Mouse (Mus musculus) hindbrain, embryonic 16.5 days (tissue): ENCODE data around the gene Pafah2. TPM values are rescaled to one million over a fixed set of nuclear protein-coding genes. Genes with fewer than 3 reads are reported as not detected.
A peak's percentile ranks its signal among the peaks of the same experiment; 100 is the strongest.
"Not testable (repeated sequence)": the region's sequence is repeated elsewhere in the genome, so short reads cannot be mapped to it uniquely, and the experiment has no call there.

Experiments used
- ATAC-seq: fragments of 200-750 bp; cut with Nextera tagmentation; 2 replicates; pipeline ENCODE4 v1.8.0; 2017; ENCODE audit warnings: moderate TSS enrichment, moderate library complexity
- H3K27ac ChIP-seq: fragments of 300-500 bp; sonication (generic); 2 replicates; pipeline ENCODE4 v1.5.1; 2014; ENCODE audit warnings: low read depth, mild to moderate bottlenecking, control low read depth, low read length, moderate library complexity
- H3K27me3 ChIP-seq: fragments of 300-500 bp; sonication (generic); replicated peaks from 2 replicates; pipeline ENCODE4 v1.6.1; 2014; ENCODE audit warnings: low read length; ENCODE audit not compliant: control insufficient read depth, insufficient read depth
- H3K36me3 ChIP-seq: fragments of 300-500 bp; sonication (generic); 2 replicates; pipeline ENCODE4 v1.6.1; 2014; ENCODE audit warnings: mild to moderate bottlenecking, low read length, moderate library complexity, mixed read lengths; ENCODE audit not compliant: control insufficient read depth, insufficient read depth
- H3K4me1 ChIP-seq: fragments of 300-500 bp; sonication (generic); 2 replicates; pipeline ENCODE4 v1.6.1; 2014; ENCODE audit warnings: low read depth, low read length; ENCODE audit not compliant: control insufficient read depth, insufficient read depth
- H3K4me2 ChIP-seq: fragments of 300-500 bp; sonication (generic); 2 replicates; pipeline ENCODE4 v1.6.1; 2014; ENCODE audit warnings: mild to moderate bottlenecking, low read length, control low read depth, moderate library complexity
- H3K4me3 ChIP-seq: fragments of 300-500 bp; sonication (generic); 2 replicates; pipeline ENCODE4 v1.5.1; 2014; ENCODE audit warnings: mild to moderate bottlenecking, low read length, control low read depth, moderate library complexity
- H3K9ac ChIP-seq: fragments of 300-500 bp; sonication (generic); 2 replicates; pipeline ENCODE4 v1.6.1; 2014; ENCODE audit warnings: low read depth, mild to moderate bottlenecking, control low read depth, low read length, moderate library complexity
- H3K9me3 ChIP-seq: fragments of 300-500 bp; sonication (generic); 2 replicates; pipeline ENCODE4 v1.6.1; 2014; ENCODE audit warnings: mild to moderate bottlenecking, low read length, moderate library complexity; ENCODE audit not compliant: control insufficient read depth
- WGBS: fragments of 180-500 bp; shearing (Covaris S2); extraction: QIAGEN DNeasy Blood & Tissue Kit; methylation state at CpG from one replicate; pipeline ENCODE4 v1.1.7; 2014; 5-methylcytosine and 5-hydroxymethylcytosine counted together
- polyA plus RNA-seq: library from polyadenylated mRNA; unstranded; fragments of >200 nt; fragmentation: Nextera tagmentation; extraction: Ambion mirVana; gene quantifications from 2 replicates; pipeline ENCODE4 v1.2.1, GENCODE M21; 2015

Gene Pafah2
- polyA plus RNA-seq, 1 experiment from 2014 or later = 7.8 TPM

DNA sequence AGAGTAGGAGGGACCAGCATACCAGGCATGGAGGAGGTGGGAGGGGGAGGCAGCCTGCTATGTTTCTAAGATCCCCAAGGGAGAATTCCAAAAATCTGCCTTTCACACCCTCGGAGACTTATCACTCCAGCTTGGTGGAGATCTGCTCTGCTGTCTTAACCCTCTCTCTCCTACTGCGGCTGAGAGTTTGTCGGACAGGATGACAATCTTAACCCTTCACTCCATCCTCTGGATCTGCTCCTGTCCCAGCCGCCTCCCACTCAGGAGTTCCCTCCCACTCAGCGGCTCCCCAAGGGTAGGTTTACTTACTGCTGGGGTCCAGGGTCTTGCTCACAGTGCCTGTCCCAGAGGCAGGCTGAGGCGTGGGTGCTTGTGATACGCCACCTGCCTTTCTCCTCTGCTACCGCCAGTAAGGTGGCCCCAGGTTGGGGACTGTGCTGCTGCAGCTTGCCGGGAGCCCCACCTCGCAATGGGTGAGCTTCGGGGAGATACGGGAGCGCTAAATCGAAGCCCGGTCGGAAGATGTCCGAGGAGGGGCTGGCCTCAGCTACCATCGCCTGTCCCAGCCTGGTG lies 25.4 kb upstream of the Pafah2 start:
- H3K9ac ChIP-seq = peak overlapping the region; percentile 45
- no peak for ATAC-seq

DNA sequence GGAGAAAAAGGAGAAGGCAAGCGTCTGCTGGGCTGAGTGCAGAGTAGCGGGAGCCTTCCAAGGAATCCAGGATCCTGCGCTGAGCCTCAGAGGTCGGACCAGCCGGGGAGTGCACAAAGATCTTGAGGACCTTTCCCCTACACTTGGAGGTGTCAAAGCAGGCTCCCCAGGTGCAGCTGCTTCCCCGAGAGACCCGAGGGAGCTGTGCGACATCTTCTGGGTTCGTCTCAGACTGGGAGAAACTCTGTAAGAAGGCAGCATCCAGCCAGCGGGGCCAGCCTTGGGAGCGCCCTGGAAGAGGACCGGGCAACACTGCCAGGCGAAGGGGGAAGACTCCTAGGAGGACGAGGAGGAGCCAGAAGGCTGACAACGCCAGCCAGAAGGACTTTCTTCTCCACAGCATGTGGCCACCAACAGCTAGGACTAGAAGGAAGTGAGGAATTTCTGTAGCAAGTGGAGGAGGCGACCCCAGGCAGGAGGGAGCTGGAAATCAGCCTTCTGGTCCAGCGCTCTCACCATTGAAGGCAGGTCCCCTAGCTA lies 24.7 kb upstream of the Pafah2 start:
- Histone ChIP-seq H3K27me3 (peaks cover 33% of the 10 kb centered on the region), H3K9ac (peak overlapping the region; percentile 45; the same call in 1 of the 2 replicates), H3K9me3 (no peaks in the 10 kb centered on the region), H3K27ac (no peak overlapping the region), H3K36me3 (no peaks in the 10 kb centered on the region), H3K4me3 (peak overlapping the region; percentile 63), H3K4me2 (peak overlapping the region; percentile 100), H3K4me1 (peaks cover 19% of the 10 kb centered on the region)
- WGBS = under 1% methylated on average over 17 of the region's 17 CpGs
- ATAC-seq = no peak

More for the DNA sequence above, 25.4 kb upstream of the Pafah2 start:
- H3K9me3 ChIP-seq = no peaks in the 10 kb centered on the region
- peaks cover 19% of the 10 kb centered on the region for H3K4me1 ChIP-seq
- H3K4me3 ChIP-seq = peak overlapping the region; percentile 63
- peaks cover 33% of the 10 kb centered on the region for H3K27me3 ChIP-seq
- no peak overlapping the region for H3K27ac ChIP-seq
- WGBS = 3% methylated on average over 18 of the region's 18 CpGs
- peak overlapping the region; percentile 100 for H3K4me2 ChIP-seq
- H3K36me3 ChIP-seq = no peaks in the 10 kb centered on the region

DNA sequence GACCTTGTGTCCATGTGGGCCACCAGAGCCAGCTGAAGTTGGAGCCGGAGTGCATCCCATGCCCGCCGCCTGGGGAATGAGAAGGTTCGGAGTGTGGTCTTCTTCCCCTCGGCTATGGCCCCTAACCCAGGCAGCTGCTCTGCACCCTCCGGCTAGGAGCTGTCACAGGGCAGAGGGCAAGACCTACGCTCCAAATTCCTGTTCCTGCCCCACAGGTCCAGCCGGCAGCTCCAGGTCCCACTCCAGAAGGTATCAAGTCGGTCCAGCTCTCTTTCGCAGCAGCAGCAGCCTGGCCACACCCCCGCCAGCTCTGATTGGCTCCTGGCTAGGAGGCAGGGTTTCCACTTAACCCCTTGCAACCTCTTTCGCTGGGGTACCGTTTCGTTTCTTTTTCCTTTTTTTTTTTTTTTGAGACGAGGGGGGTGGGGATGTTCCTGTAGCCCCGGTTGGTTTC lies 23.8 kb upstream of the Pafah2 start:
- under 1% methylated on average over 16 of the region's 16 CpGs for WGBS
- H3K27me3 ChIP-seq = peaks cover 33% of the 10 kb centered on the region
- peak; percentile 84 for ATAC-seq

GRCm38 (mm10) chr4:134373295-134373694 lies 22.8 kb upstream of the Pafah2 start:
- H3K4me1 ChIP-seq = peaks cover 19% of the 10 kb centered on the region
- no peaks in the 10 kb centered on the region for H3K36me3 ChIP-seq
- H3K9ac ChIP-seq = no peak overlapping the region
- H3K4me2 ChIP-seq = no peak overlapping the region
- WGBS = 80% methylated on average over 8 of the region's 8 CpGs
- H3K9me3 ChIP-seq = no peaks in the 10 kb centered on the region
- H3K27me3 ChIP-seq = peaks cover 30% of the 10 kb centered on the region
- ATAC-seq = no peak
- H3K27ac ChIP-seq = no peak overlapping the region
- no peak overlapping the region for H3K4me3 ChIP-seq

More for the DNA sequence above, 23.8 kb upstream of the Pafah2 start:
- Histone ChIP-seq H3K4me3 (peak overlapping the region; percentile 63), H3K36me3 (no peaks in the 10 kb centered on the region), H3K27ac (no peak overlapping the region), H3K9ac (peak overlapping the region; percentile 69), H3K9me3 (no peaks in the 10 kb centered on the region), H3K4me1 (peaks cover 19% of the 10 kb centered on the region), H3K4me2 (peak overlapping the region; percentile 100)

- no peaks in the 10 kb centered on the region for H3K9me3 ChIP-seq
- H3K4me2 ChIP-seq = no peak overlapping the region
- H3K27ac ChIP-seq = no peak overlapping the region
- no peak overlapping the region for H3K4me3 ChIP-seq
- no peak overlapping the region for H3K9ac ChIP-seq
- H3K27me3 ChIP-seq = peaks cover 27% of the 10 kb centered on the region
- H3K36me3 ChIP-seq = no peaks in the 10 kb centered on the region
- WGBS = 77% methylated on average over 1 of the region's 1 CpGs
- H3K4me1 ChIP-seq = peaks cover 19% of the 10 kb centered on the region
- ATAC-seq = no peak
These were observed 21.8 kb upstream of the Pafah2 start for GRCm38 (mm10) chr4:134374306-134374705.

DNA sequence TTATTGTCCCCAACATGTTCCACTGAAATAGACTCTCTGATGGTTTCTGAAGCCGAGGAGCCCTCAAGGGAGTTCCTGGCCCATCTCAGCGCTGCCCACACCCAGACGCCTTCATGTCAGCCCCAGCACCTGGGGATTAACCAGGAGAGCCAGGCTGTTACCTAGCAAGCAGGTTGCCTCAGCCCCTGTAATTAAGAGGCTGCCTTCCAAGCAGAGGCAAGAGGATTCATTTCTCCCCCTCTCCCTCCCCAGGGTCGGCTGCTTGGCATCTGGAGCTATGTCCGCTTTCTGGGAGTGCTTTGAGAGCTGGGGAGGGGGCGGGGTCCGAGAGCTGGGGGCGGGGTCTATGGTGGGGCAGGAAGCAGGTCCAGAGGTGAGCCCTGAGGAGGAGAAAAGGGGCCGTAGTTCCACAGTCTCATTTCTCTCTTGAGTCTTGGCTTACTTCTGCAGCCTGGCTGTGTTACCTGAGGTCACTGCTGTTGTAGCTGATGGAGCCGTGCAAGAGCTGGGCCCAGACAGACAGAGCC lies 18.0 kb upstream of the Pafah2 start:
- ATAC-seq = no peak
- no peak overlapping the region for H3K4me3 ChIP-seq
- no peak overlapping the region for H3K4me2 ChIP-seq
- H3K27ac ChIP-seq = no peak overlapping the region
- no peak overlapping the region for H3K9ac ChIP-seq
- H3K4me1 ChIP-seq = no peaks in the 10 kb centered on the region
- no peaks in the 10 kb centered on the region for H3K36me3 ChIP-seq
- H3K9me3 ChIP-seq = no peaks in the 10 kb centered on the region
- 44% methylated on average over 10 of the region's 10 CpGs for WGBS
- no peaks in the 10 kb centered on the region for H3K27me3 ChIP-seq

DNA sequence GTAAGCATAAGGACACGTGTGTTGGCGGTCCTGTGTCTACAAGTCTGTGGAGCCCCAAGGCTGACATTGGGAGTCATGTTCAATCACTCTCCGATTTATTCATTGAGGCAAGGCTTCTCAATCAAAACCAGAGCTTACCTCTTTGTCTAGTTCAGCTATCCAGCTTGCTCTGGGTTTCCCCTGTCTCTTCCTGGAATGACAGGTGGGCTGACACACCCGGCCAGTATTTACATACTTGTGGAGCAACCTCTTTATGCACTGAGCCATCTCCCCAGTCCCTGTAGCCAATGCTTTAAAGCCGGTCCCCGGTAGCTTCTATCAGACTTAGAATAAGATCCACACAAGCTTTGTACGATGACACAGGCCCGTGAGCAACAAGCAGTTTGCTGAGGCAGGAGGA lies 16.6 kb upstream of the Pafah2 start:
- Histone ChIP-seq H3K27me3 (no peaks in the 10 kb centered on the region), H3K4me2 (no peak overlapping the region), H3K9ac (no peak overlapping the region), H3K4me1 (no peaks in the 10 kb centered on the region), H3K36me3 (no peaks in the 10 kb centered on the region), H3K27ac (no peak overlapping the region), H3K4me3 (no peak overlapping the region), H3K9me3 (no peaks in the 10 kb centered on the region)
- 87% methylated on average over 8 of the region's 8 CpGs for WGBS
- ATAC-seq = no peak

DNA sequence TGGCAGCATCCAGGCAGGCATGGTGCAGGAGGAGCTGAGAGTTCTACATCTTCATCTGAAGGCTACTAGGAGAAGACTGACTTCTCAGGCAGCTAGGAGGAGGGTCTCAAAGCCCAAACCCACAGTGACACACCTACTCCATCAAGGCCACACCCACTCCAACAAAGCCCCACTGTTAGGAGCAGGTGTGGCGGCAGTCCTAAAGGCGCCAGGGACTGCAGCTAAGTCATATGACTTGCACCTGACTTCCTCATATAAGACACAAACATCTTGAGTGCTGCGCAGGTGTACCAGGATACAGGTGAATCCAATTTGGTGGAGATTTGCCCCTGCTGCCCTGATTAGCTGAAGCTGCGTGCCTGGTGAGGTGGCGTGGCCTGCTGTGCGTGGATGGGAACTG lies 12.4 kb upstream of the Pafah2 start, which contains the start of gene Extl1:
Gene Extl1 (minus strand): TSS at position 101 of the 400 bp plus-strand sequence.
- 100% methylated on average over 2 of the region's 6 CpGs for WGBS
- H3K36me3 ChIP-seq, H3K4me1 ChIP-seq, H3K9me3 ChIP-seq, H3K4me2 ChIP-seq, H3K27ac ChIP-seq, H3K27me3 ChIP-seq, ATAC-seq, H3K9ac ChIP-seq, H3K4me3 ChIP-seq: not testable (repeated sequence)

DNA sequence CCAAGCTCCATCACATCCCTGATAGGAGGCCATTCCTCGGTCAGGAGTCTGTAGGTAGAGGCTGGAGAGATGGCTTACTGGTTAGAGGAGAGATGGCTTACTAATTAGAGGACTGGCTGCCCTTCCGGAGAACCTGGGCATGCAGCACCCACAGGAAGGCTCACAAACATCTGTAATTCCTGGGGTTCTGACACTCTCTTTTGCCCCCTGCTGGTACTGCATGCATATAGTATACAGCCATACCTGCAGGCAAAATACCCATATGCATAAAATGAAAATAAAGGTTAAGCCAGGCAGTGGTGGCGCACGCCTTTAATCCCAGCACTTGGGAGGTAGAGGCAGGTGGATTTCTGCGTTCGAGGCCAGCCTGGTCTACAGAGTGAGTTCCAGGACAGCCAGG lies 8.9 kb upstream of the Pafah2 start:
- no peak overlapping the region for H3K9ac ChIP-seq
- H3K4me2 ChIP-seq = no peak overlapping the region
- no peaks in the 10 kb centered on the region for H3K27me3 ChIP-seq
- H3K27ac ChIP-seq = no peak overlapping the region
- 76% methylated on average over 6 of the region's 6 CpGs for WGBS
- no peak overlapping the region for H3K4me3 ChIP-seq
- no peak for ATAC-seq
- H3K4me1 ChIP-seq = no peaks in the 10 kb centered on the region
- H3K36me3 ChIP-seq = no peaks in the 10 kb centered on the region
- 0 out of 2 replicates have a peak, but pooled peaks cover 2% of the 10 kb centered on the region for H3K9me3 ChIP-seq
